Mouse (Mus musculus): ENCODE data around the gene Il1rl2. TPM values are rescaled to one million over a fixed set of nuclear protein-coding genes. Genes with fewer than 3 reads are reported as not detected.

The Il1rl2 gene
- polyA plus RNA-seq, 2 experiments = 5.9 to 7.6 TPM

DNA sequence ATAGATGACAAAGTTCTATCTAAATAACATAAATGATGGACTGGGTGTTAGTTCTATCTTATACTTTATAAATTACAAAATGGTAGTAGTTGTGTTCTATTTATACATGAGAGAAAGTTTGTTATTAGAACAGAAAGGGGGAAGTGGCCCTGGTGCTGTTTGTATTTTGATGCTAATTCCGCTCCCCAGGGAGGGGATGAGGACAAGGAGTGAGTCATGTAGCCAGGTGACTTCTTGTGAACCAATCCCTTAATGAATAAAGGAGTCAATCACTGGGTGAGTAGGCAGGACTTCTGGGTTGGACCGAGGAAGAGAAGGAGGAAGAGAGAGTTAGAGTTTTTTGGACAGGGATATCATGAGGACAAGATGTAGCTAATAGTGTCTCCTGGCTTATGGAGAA, 18.3 kb upstream of the Il1rl2 start:
- Histone ChIP-seq H3K4me1 (ENCODE audit: control insufficient read depth, insufficient read depth, low read length) (no peaks in the 10 kb centered on the region), H3K27ac (replicated peaks; ENCODE audit: low read depth, low read length) (no peak overlapping the region), H3K27me3 (ENCODE audit: control insufficient read depth, insufficient read depth, low read length) (no peaks in the 10 kb centered on the region), H3K36me3 (ENCODE audit: control insufficient read depth, insufficient read depth, low read length) (no peaks in the 10 kb centered on the region), H3K9me3 (ENCODE audit: control insufficient read depth, low read length) (no peaks in the 10 kb centered on the region), H3K9ac (ENCODE audit: low read depth, low read length, severe bottlenecking) (no peak overlapping the region), H3K4me3 (replicated peaks; ENCODE audit: low read length) (no peak overlapping the region), H3K4me2 (replicated peaks; ENCODE audit: low read depth, low read length, severe bottlenecking) (no peak overlapping the region)
- ATAC-seq (ENCODE audit: low FRiP score, low read depth) = no peak
- WGBS = 90% methylated on average over 2 of the region's 2 CpGs
- no peak for TF ChIP-seq POLR2A (IDR thresholded peaks at IDR 0.05; ENCODE audit: borderline replicate concordance, extremely low read depth, insufficient read depth, insufficient read length)
- no peak for DNase-seq (ENCODE audit: low spot score)

DNA sequence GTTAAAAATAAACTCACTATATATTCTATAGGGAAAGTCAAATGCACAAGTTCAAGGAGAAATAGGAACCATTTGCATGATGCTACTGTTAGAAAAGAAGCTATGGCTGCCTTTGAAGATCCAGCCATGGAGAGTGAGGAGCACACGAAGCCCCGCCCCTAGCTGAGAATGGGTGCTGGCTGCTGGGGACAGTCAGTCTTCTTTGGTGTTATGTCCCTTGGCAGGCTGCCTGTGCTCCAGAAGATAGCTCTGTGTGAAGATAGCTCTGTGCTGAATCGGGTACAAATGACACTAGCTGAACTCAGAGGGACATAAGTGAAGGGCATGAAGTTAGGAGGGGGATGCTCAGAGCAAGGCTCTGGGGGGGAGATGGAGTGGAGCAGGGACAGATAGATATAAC, 13.3 kb upstream of the Il1rl2 start:
- ATAC-seq (ENCODE audit: low FRiP score, low read depth) (no peak), DNase-seq (ENCODE audit: low spot score) (no peak)
- H3K9ac ChIP-seq (ENCODE audit: low read depth, low read length, severe bottlenecking) = no peak overlapping the region
- H3K36me3 ChIP-seq (ENCODE audit: control insufficient read depth, insufficient read depth, low read length) = 0 out of 2 replicates have a peak, but pooled peaks cover 4% of the 10 kb centered on the region
- no peaks in the 10 kb centered on the region for H3K9me3 ChIP-seq (ENCODE audit: control insufficient read depth, low read length)
- no peaks in the 10 kb centered on the region; the same call in 1 of the 2 replicates for H3K4me1 ChIP-seq (ENCODE audit: control insufficient read depth, insufficient read depth, low read length)
- H3K27ac ChIP-seq (replicated peaks; ENCODE audit: low read depth, low read length) = no peak overlapping the region
- WGBS = 91% methylated on average over 3 of the region's 3 CpGs
- no peak overlapping the region for H3K4me2 ChIP-seq (replicated peaks; ENCODE audit: low read depth, low read length, severe bottlenecking)
- no peaks in the 10 kb centered on the region for H3K27me3 ChIP-seq (ENCODE audit: control insufficient read depth, insufficient read depth, low read length)
- TF ChIP-seq POLR2A (IDR thresholded peaks at IDR 0.05; ENCODE audit: borderline replicate concordance, extremely low read depth, insufficient read depth, insufficient read length) = no peak
- H3K4me3 ChIP-seq (replicated peaks; ENCODE audit: low read length) = no peak overlapping the region

DNA sequence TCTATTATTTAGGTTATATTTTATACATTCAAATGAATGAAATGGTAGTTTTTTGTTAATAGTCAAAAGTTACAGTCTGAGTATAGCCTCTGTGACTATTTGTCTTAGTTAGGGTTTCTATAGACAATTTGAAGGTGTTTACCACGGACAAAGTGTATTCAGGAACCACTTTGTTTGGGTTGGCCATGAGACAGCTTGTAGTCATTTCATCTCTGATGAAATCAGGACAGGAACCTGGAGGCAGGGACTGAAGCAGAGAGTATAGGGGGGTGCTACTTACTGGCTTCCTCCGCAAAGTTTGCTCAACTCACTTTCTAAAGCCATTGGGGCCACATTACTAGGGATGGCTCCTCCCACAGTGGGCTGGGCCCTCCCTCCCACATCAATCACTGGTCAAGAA, 12.8 kb upstream of the Il1rl2 start:
- ATAC-seq (ENCODE audit: low FRiP score, low read depth) = no peak
- no peaks in the 10 kb centered on the region for H3K9me3 ChIP-seq (ENCODE audit: control insufficient read depth, low read length)
- TF ChIP-seq POLR2A (IDR thresholded peaks at IDR 0.05; ENCODE audit: borderline replicate concordance, extremely low read depth, insufficient read depth, insufficient read length) = no peak
- H3K4me3 ChIP-seq (replicated peaks; ENCODE audit: low read length) = no peak overlapping the region
- DNase-seq (ENCODE audit: low spot score) = no peak
- H3K27ac ChIP-seq (replicated peaks; ENCODE audit: low read depth, low read length) = no peak overlapping the region
- WGBS = 83% methylated on average over 2 of the region's 2 CpGs
- H3K4me2 ChIP-seq (replicated peaks; ENCODE audit: low read depth, low read length, severe bottlenecking) = no peak overlapping the region
- no peak overlapping the region for H3K9ac ChIP-seq (ENCODE audit: low read depth, low read length, severe bottlenecking)
- H3K4me1 ChIP-seq (ENCODE audit: control insufficient read depth, insufficient read depth, low read length) = no peaks in the 10 kb centered on the region; the same call in 1 of the 2 replicates
- H3K36me3 ChIP-seq (ENCODE audit: control insufficient read depth, insufficient read depth, low read length) = 0 out of 2 replicates have a peak, but pooled peaks cover 4% of the 10 kb centered on the region
- H3K27me3 ChIP-seq (ENCODE audit: control insufficient read depth, insufficient read depth, low read length) = no peaks in the 10 kb centered on the region

DNA sequence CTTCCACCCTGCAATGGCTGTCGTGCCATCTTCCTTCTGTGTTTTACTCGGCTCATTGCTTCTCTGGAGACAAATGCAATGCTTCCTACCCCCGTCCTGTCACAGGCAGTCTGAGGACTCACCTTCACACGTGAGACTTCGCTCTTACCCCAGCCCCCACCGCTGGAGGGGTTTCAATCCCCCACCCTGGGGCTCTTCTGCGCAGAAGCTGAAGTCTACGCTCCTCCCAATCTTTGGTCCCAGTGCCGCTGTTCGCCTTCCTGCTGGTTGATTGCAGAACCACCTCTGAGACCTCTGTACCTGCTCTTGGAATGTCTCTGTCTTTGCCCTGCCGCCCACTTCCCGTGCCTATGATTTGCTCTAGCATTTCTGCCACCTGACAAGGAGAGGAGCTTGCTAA, 10.4 kb upstream of the Il1rl2 start:
- Histone ChIP-seq H3K9ac (ENCODE audit: low read depth, low read length, severe bottlenecking) (no peak overlapping the region), H3K4me2 (replicated peaks; ENCODE audit: low read depth, low read length, severe bottlenecking) (no peak overlapping the region), H3K36me3 (ENCODE audit: control insufficient read depth, insufficient read depth, low read length) (0 out of 2 replicates have a peak, but pooled peaks cover 4% of the 10 kb centered on the region), H3K27ac (replicated peaks; ENCODE audit: low read depth, low read length) (no peak overlapping the region), H3K9me3 (ENCODE audit: control insufficient read depth, low read length) (no peaks in the 10 kb centered on the region), H3K27me3 (ENCODE audit: control insufficient read depth, insufficient read depth, low read length) (no peaks in the 10 kb centered on the region), H3K4me1 (ENCODE audit: control insufficient read depth, insufficient read depth, low read length) (no peaks in the 10 kb centered on the region; the same call in 1 of the 2 replicates), H3K4me3 (replicated peaks; ENCODE audit: low read length) (no peak overlapping the region)
- no peak for DNase-seq (ENCODE audit: low spot score)
- 79% methylated on average over 12 of the region's 12 CpGs for WGBS
- TF ChIP-seq POLR2A (IDR thresholded peaks at IDR 0.05; ENCODE audit: borderline replicate concordance, extremely low read depth, insufficient read depth, insufficient read length) = no peak
- no peak for ATAC-seq (ENCODE audit: low FRiP score, low read depth)

DNA sequence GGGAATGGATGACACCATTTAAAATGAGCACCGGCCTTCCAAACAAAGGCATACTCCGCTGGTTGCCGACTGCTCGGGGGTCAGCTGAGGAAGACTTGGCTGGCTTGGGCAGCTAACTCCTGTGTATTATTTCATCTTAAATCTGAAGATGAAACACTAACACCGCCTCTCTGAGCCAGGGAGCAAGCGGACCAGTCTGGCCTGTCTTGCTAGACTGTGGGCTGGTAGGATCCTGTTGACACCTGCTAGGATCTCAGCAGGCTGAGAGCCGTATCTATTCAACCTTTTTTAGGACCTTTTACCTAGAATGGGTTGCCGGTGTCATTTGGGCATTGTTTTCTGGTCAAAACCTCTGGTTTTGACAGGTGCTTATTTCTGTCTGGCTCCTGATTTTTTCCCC, 6.8 kb upstream of the Il1rl2 start:
- 88% methylated on average over 8 of the region's 8 CpGs for WGBS
- no peak for TF ChIP-seq POLR2A (IDR thresholded peaks at IDR 0.05; ENCODE audit: borderline replicate concordance, extremely low read depth, insufficient read depth, insufficient read length)

DNA sequence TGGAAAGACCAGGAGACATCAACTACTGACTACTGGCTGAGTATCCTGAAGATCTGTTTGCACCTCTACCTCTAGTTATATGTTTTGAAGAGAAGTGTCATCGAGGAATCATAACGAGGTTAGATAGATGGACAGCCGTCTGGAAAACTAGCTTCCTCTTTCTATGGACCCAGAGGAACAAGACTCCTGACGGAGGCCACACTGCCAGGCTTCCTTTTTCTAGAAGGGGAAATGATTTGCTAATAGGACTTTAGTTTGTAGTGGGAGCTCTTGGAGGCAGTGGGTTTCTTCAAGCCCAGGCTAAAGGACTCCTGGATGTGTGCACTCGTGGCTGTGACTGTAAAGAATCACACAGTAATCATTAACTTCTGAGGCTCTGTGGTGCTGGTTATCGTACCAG, 2.6 kb upstream of the Il1rl2 start:
- Histone ChIP-seq H3K27ac (replicated peaks; ENCODE audit: low read depth, low read length) (no peak overlapping the region), H3K36me3 (ENCODE audit: control insufficient read depth, insufficient read depth, low read length) (no peaks in the 10 kb centered on the region), H3K4me3 (replicated peaks; ENCODE audit: low read length) (no peak overlapping the region), H3K4me1 (ENCODE audit: control insufficient read depth, insufficient read depth, low read length) (peaks cover 12% of the 10 kb centered on the region), H3K9ac (ENCODE audit: low read depth, low read length, severe bottlenecking) (no peak overlapping the region), H3K4me2 (replicated peaks; ENCODE audit: low read depth, low read length, severe bottlenecking) (no peak overlapping the region), H3K9me3 (ENCODE audit: control insufficient read depth, low read length) (no peaks in the 10 kb centered on the region), H3K27me3 (ENCODE audit: control insufficient read depth, insufficient read depth, low read length) (peaks cover 18% of the 10 kb centered on the region)
- ATAC-seq (ENCODE audit: low FRiP score, low read depth) (no peak), DNase-seq (ENCODE audit: low spot score) (no peak)
- WGBS = 73% methylated on average over 6 of the region's 6 CpGs
- TF ChIP-seq POLR2A (IDR thresholded peaks at IDR 0.05; ENCODE audit: borderline replicate concordance, extremely low read depth, insufficient read depth, insufficient read length) = no peak

More for the DNA sequence above, 6.8 kb upstream of the Il1rl2 start:
- Histone ChIP-seq H3K4me3 (replicated peaks; ENCODE audit: low read length) (no peak overlapping the region), H3K27ac (replicated peaks; ENCODE audit: low read depth, low read length) (no peak overlapping the region), H3K9me3 (ENCODE audit: control insufficient read depth, low read length) (no peaks in the 10 kb centered on the region), H3K4me1 (ENCODE audit: control insufficient read depth, insufficient read depth, low read length) (no peaks in the 10 kb centered on the region; the same call in 1 of the 2 replicates), H3K4me2 (replicated peaks; ENCODE audit: low read depth, low read length, severe bottlenecking) (no peak overlapping the region), H3K36me3 (ENCODE audit: control insufficient read depth, insufficient read depth, low read length) (0 out of 2 replicates have a peak, but pooled peaks cover 4% of the 10 kb centered on the region), H3K9ac (ENCODE audit: low read depth, low read length, severe bottlenecking) (no peak overlapping the region), H3K27me3 (ENCODE audit: control insufficient read depth, insufficient read depth, low read length) (no peaks in the 10 kb centered on the region)
- ATAC-seq (ENCODE audit: low FRiP score, low read depth) (no peak), DNase-seq (ENCODE audit: low spot score) (no peak)

All from limb, embryonic 14.5 days (tissue).